Mouse (Mus musculus): Measurements from ENCODE around the gene Olfr645. TPM values are rescaled to one million over a fixed set of nuclear protein-coding genes. Genes with fewer than 3 reads are reported as not detected.

Olfr645 gene
- polyA plus RNA-seq, 1 experiment, result not detected

DNA sequence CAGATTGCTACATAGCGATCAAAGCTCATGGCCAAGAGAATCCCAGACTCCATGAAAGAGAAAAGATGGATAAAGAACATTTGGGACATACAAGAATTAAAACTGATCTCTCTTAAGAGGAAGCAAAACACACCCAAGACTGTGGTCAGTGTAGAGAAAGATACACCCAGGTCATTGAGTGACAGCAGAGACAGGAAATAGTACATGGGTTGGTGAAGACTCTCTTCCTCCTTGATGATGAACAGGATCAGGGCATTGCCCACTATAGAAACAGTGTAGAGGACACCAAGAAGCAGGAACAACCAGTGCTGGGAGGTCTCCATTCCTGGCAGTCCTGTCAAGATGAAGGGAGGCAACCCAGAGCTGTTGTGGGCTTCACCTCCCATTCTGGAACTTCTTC, 26.1 kb downstream of the Olfr645 start:
- 100% methylated on average over 1 of the region's 1 CpGs for WGBS
- no peaks in the 10 kb centered on the region for H3K27me3 ChIP-seq (ENCODE audit: control insufficient read depth, insufficient read depth, low read length)
- no peaks in the 10 kb centered on the region for H3K4me1 ChIP-seq (replicated peaks; ENCODE audit: control insufficient read depth, insufficient read depth, low read length)
- no peaks in the 10 kb centered on the region for H3K36me3 ChIP-seq (ENCODE audit: control insufficient read depth, insufficient read depth, low read length)
- no peak overlapping the region for H3K27ac ChIP-seq (ENCODE audit: control insufficient read depth, insufficient read depth, low read length)
- no peak overlapping the region for H3K4me3 ChIP-seq (ENCODE audit: control insufficient read depth, insufficient read depth, low read length)
- no peak for DNase-seq
- no peak for TF ChIP-seq POLR2A (IDR thresholded peaks at IDR 0.05; ENCODE audit: control insufficient read depth, extremely low read depth, insufficient read depth, low read length, poor library complexity)
- TF ChIP-seq CTCF (IDR thresholded peaks at IDR 0.05; ENCODE audit: borderline replicate concordance, control insufficient read depth, extremely low read depth, insufficient read depth, low read length, poor library complexity), result no peak

DNA sequence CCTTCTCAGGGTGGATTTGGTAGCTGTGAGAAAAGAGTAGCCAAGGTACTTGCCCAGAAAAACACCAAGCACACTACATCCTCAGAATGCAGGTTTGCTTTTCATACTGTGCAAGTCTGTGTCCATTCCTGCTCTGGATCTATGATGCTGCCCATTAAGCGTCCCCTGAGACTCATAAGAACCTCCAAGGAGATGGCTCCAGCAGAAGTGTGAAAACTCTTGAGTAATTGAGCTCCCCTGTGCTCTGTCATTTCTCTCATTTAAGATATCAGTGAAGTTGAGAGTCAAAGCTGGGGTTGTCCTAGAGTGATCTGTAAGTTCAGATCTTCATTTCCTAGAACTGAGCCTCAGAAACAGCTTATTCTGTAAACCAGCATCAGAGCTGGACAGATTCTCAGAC, 32.7 kb downstream of the Olfr645 start, which contains the start of gene Olfr642:
TSS of gene Olfr642 (minus strand) at position 101 of the 400 bp plus-strand sequence.
- Histone ChIP-seq H3K36me3 (ENCODE audit: control insufficient read depth, insufficient read depth, low read length) (no peaks in the 10 kb centered on the region), H3K27ac (ENCODE audit: control insufficient read depth, insufficient read depth, low read length) (no peak within 1 kb of the TSS), H3K4me3 (ENCODE audit: control insufficient read depth, insufficient read depth, low read length) (no peak within 1 kb of the TSS), H3K4me1 (replicated peaks; ENCODE audit: control insufficient read depth, insufficient read depth, low read length) (no peaks in the 10 kb centered on the region), H3K27me3 (ENCODE audit: control insufficient read depth, insufficient read depth, low read length) (no peaks in the 10 kb centered on the region)
- no peak for DNase-seq
- WGBS, result 98% methylated on average over 1 of the region's 1 CpGs
- TF ChIP-seq POLR2A (IDR thresholded peaks at IDR 0.05; ENCODE audit: control insufficient read depth, extremely low read depth, insufficient read depth, low read length, poor library complexity) (no peak), CTCF (IDR thresholded peaks at IDR 0.05; ENCODE audit: borderline replicate concordance, control insufficient read depth, extremely low read depth, insufficient read depth, low read length, poor library complexity) (no peak)

DNA sequence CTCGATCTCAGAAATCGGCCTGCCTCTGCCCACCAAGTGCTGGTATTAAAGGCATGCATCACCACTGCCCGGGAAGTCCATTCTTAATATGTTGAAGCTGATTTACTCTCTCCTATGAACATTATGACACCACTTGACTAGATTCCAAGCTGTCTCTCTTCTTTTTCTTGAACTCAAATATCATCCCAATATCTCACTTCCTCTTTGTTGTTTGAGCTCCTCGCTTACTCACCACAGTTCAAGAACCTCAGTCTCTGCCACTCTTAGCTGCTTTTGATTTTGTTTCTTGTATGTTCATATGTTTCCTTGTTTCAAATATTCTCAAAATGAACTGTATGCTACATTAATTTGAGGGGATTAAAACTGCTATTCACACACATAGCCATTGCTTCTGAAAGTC, 34.5 kb downstream of the Olfr645 start:
- Histone ChIP-seq H3K27me3 (ENCODE audit: control insufficient read depth, insufficient read depth, low read length) (no peaks in the 10 kb centered on the region), H3K4me3 (ENCODE audit: control insufficient read depth, insufficient read depth, low read length) (no peak overlapping the region), H3K4me1 (replicated peaks; ENCODE audit: control insufficient read depth, insufficient read depth, low read length) (no peaks in the 10 kb centered on the region), H3K36me3 (ENCODE audit: control insufficient read depth, insufficient read depth, low read length) (no peaks in the 10 kb centered on the region), H3K27ac (ENCODE audit: control insufficient read depth, insufficient read depth, low read length) (no peak overlapping the region)
- TF ChIP-seq POLR2A (IDR thresholded peaks at IDR 0.05; ENCODE audit: control insufficient read depth, extremely low read depth, insufficient read depth, low read length, poor library complexity) (no peak), CTCF (IDR thresholded peaks at IDR 0.05; ENCODE audit: borderline replicate concordance, control insufficient read depth, extremely low read depth, insufficient read depth, low read length, poor library complexity) (no peak)
- WGBS, result 83% methylated on average over 4 of the region's 4 CpGs
- DNase-seq, result no peak

DNA sequence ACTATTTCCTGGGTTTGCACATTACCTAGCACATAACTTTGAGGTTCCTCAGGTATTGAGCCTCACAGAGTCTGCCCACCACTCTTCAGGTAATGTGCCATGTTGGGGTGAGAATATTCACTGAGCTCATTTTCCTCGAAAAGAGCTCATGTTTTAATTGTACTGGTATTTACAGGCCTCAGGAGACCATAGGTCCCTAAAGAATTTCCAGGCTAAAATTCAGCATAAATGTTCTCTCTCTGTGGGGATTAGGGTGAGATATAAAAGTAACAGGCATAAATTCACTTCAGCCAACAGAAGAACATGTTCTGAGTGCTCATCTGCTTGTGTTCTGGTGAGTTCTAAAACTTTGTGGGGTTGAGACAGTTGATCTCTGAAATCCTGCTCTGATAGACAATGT, 50.1 kb downstream of the Olfr645 start, which contains the start of gene Olfr641:
TSS of gene Olfr641 (plus strand) at position 301 of the 400 bp plus-strand sequence.
- Histone ChIP-seq H3K4me1 (replicated peaks; ENCODE audit: control insufficient read depth, insufficient read depth, low read length) (no peaks in the 10 kb centered on the region), H3K27ac (ENCODE audit: control insufficient read depth, insufficient read depth, low read length) (no peak within 1 kb of the TSS), H3K27me3 (ENCODE audit: control insufficient read depth, insufficient read depth, low read length) (no peaks in the 10 kb centered on the region), H3K4me3 (ENCODE audit: control insufficient read depth, insufficient read depth, low read length) (no peak within 1 kb of the TSS), H3K36me3 (ENCODE audit: control insufficient read depth, insufficient read depth, low read length) (no peaks in the 10 kb centered on the region)
- TF ChIP-seq CTCF (IDR thresholded peaks at IDR 0.05; ENCODE audit: borderline replicate concordance, control insufficient read depth, extremely low read depth, insufficient read depth, low read length, poor library complexity), result no peak
- no peak for TF ChIP-seq POLR2A (IDR thresholded peaks at IDR 0.05; ENCODE audit: control insufficient read depth, extremely low read depth, insufficient read depth, low read length, poor library complexity)
- WGBS, result 89% methylated on average over 1 of the region's 1 CpGs
- no peak for DNase-seq

Other genes starting within 250 kb of the Olfr645 start
- gene Hbb-bh2, start 244.9 kb downstream of the Olfr645 start, polyA plus RNA-seq (2012; rRNA removed), result not detected in 2 replicates
- gene Hbb-bh1, start 242.3 kb downstream of the Olfr645 start, polyA plus RNA-seq (2012; rRNA removed), result 0.66 and 0.77 TPM in 2 replicates
- 1.1 and 1.4 TPM in 2 replicates for gene Hbb-y, start 232.2 kb downstream of the Olfr645 start, polyA plus RNA-seq (2012; rRNA removed)
- not detected in 2 replicates for gene Olfr66, start 199.2 kb downstream of the Olfr645 start, polyA plus RNA-seq (2012; rRNA removed)
- gene Olfr64, start 191.0 kb downstream of the Olfr645 start, polyA plus RNA-seq (2012; rRNA removed), result not detected in 2 replicates
- not detected in 2 replicates for gene Olfr65, start 182.0 kb downstream of the Olfr645 start, polyA plus RNA-seq (2012; rRNA removed)
- not detected in 2 replicates for gene Olfr631, start 156.6 kb downstream of the Olfr645 start, polyA plus RNA-seq (2012; rRNA removed)
- 0.07 TPM in 1 of 2 replicates, not detected in the other for gene Olfr632, start 151.1 kb downstream of the Olfr645 start, polyA plus RNA-seq (2012; rRNA removed)
- not detected in 2 replicates for gene Olfr633, start 141.0 kb downstream of the Olfr645 start, polyA plus RNA-seq (2012; rRNA removed)
- not detected in 2 replicates for gene Olfr635, start 114.3 kb downstream of the Olfr645 start, polyA plus RNA-seq (2012; rRNA removed)
- gene Olfr638, start 86.7 kb downstream of the Olfr645 start, polyA plus RNA-seq (2012; rRNA removed), result not detected in 2 replicates
- gene Olfr639, start 68.2 kb downstream of the Olfr645 start, polyA plus RNA-seq (2012; rRNA removed), result not detected in 2 replicates
- not detected in 2 replicates for gene Olfr640, start 59.9 kb downstream of the Olfr645 start, polyA plus RNA-seq (2012; rRNA removed)
- not detected in 2 replicates for gene Olfr641, start 50.0 kb downstream of the Olfr645 start, polyA plus RNA-seq (2012; rRNA removed)
- gene Olfr642, start 32.8 kb downstream of the Olfr645 start, polyA plus RNA-seq (2012; rRNA removed), result not detected in 2 replicates
- gene 4930516K23Rik, start 24.0 kb downstream of the Olfr645 start, polyA plus RNA-seq (2012; rRNA removed), result not detected in 2 replicates
- gene Olfr644, start 13.6 kb downstream of the Olfr645 start, polyA plus RNA-seq (2012; rRNA removed), result not detected in 2 replicates
- gene Olfr646, start 19.4 kb upstream of the Olfr645 start, polyA plus RNA-seq (2012; rRNA removed), result 0.04 TPM in 1 of 2 replicates, not detected in the other
- gene Ubqln5, start 44.4 kb upstream of the Olfr645 start, polyA plus RNA-seq (2012; rRNA removed), result not detected in 2 replicates
- not detected in 2 replicates for gene Olfr643, start 51.9 kb upstream of the Olfr645 start, polyA plus RNA-seq (2012; rRNA removed)
- 0.11 TPM in 1 of 2 replicates, not detected in the other for gene Ubqln3, start 57.8 kb upstream of the Olfr645 start, polyA plus RNA-seq (2012; rRNA removed)
- 0.09 TPM in 1 of 2 replicates, not detected in the other for gene Ubqlnl, start 65.1 kb upstream of the Olfr645 start, polyA plus RNA-seq (2012; rRNA removed)
- 0.09 TPM in 2 replicates for gene Olfm5, start 79.4 kb upstream of the Olfr645 start, polyA plus RNA-seq (2012; rRNA removed)
- gene Olfr648, start 97.9 kb upstream of the Olfr645 start, polyA plus RNA-seq (2012; rRNA removed), result not detected in 2 replicates
- not detected in 2 replicates for gene Olfr649, start 110.5 kb upstream of the Olfr645 start, polyA plus RNA-seq (2012; rRNA removed)
- 0.52 and 0.98 TPM in 2 replicates for gene Trim6, start 133.3 kb upstream of the Olfr645 start, polyA plus RNA-seq (2012; rRNA removed)
- gene Trim34a, start 159.0 kb upstream of the Olfr645 start, polyA plus RNA-seq (2012; rRNA removed), result 11.3 and 17.7 TPM in 2 replicates
- gene Trim5, start 202.6 kb upstream of the Olfr645 start, polyA plus RNA-seq (2012; rRNA removed), result 1.6 and 2.8 TPM in 2 replicates
- gene Trim12a, start 230.0 kb upstream of the Olfr645 start, polyA plus RNA-seq (2012; rRNA removed), result 15.2 and 26.9 TPM in 2 replicates
- 6.4 and 10.6 TPM in 2 replicates for gene Trim34b, start 244.0 kb upstream of the Olfr645 start, polyA plus RNA-seq (2012; rRNA removed)

Measured in thymus, adult 2 months (tissue).